ENCODE assay signal across 8 mouse cellular contexts in the genomic region with DNA sequence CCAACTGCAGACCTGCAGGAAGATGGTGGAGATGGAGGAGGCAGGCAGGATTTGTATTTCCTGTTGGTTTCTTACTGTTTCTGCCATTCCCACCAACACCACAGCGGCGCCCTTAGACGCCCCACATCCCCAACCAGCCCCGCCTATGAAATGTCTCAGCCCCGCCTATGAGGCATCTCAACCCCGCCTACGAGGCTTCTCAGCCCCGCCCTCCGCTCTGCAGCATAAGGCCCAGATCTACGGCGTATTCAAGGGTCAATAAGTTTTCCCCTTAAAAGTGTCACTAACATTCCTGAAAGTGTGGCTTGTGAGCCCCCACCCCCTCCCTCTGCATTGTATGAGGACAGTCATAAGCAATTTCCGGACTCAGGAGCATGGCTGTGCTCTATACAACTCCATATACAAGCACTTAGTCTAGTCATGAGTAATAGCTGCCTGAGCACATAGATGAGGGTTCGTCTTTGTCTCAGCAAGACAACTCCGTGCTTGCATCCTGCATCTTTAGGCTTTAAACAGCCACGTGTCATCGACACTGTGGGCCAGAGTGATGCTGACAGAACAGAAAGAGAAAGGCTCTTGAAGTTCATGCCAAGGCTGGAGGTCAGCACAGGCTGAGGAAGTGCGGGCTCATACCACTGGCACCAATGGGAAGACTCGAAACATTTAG.
A peak's percentile ranks its signal among the peaks of the same experiment; 100 is the strongest.
DNase-seq lines count a peak whose midpoint lies in the region; ATAC-seq and TF ChIP-seq lines count a peak whose summit lies in the region.

No protein-coding gene starts in this region.

- no peaks in the 10 kb centered on the region for H3K36me3 ChIP-seq in E14TG2a.4 (ENCODE audit: insufficient read depth, low read length)
- H3K36me3 ChIP-seq in liver, embryonic 14.5 days (replicated peaks; ENCODE audit: control insufficient read depth, insufficient read depth, low read depth): no peaks in the 10 kb centered on the region

- no peak for TF ChIP-seq EP300 in liver, embryonic 14.5 days (IDR thresholded peaks at IDR 0.05; ENCODE audit: low read depth)

- no peaks in the 10 kb centered on the region for H3K9me3 ChIP-seq in E14TG2a.4 (ENCODE audit: low read length)
- H3K9me3 ChIP-seq in liver, embryonic 14.5 days (ENCODE audit: control insufficient read depth, low read length): no peaks in the 10 kb centered on the region

- H3K27me3 ChIP-seq in E14TG2a.4 (ENCODE audit: insufficient read depth, low read length): no peaks in the 10 kb centered on the region
- H3K27me3 ChIP-seq in liver, embryonic 14.5 days (ENCODE audit: control insufficient read depth, insufficient read depth, low read length): no peaks in the 10 kb centered on the region

- 15% methylated on average over 18 of the region's 18 CpGs for WGBS in liver, embryonic 14.5 days (ENCODE audit: insufficient replicate concordance)

- DNase-seq in ZHBTc4 (ENCODE audit: low read depth, low spot score): peak; percentile 88
- peak; percentile 31 to 39 (median 38) for DNase-seq in liver, embryonic 14.5 days (ENCODE audit: low read depth in 3 of 3, low spot score in 3 of 3)
- peak; percentile 25 to 46 for DNase-seq in spleen, adult 18-20 months
- no peak for DNase-seq in frontal cortex, postnatal 36 days (ENCODE audit: low spot score in 2 of 2)
- no peak for DNase-seq in layer of hippocampus, adult 9-10 months (ENCODE audit: low spot score)
- no peak for DNase-seq in layer of hippocampus, adult 2 months (ENCODE audit: low spot score in 2 of 2)

- peak overlapping the region; percentile 27 for H3K4me2 ChIP-seq in liver, embryonic 14.5 days (ENCODE audit: low read depth)

- peak; percentile 72 to 74 for ATAC-seq in hematopoietic stem cell, adult 5-6 weeks (replicated peaks in 1 of 2; ENCODE audit: insufficient read depth in 1 of 2, low FRiP score in 2 of 2, low TSS enrichment in 1 of 2, low read depth in 1 of 2, poor library complexity in 2 of 2, severe bottlenecking in 2 of 2)
- ATAC-seq in liver, embryonic 14.5 days (ENCODE audit: insufficient read depth): peak; percentile 79

- peak overlapping the region; percentile 35 for H3K4me3 ChIP-seq in E14TG2a.4 (replicated peaks; ENCODE audit: low read length)
- H3K4me3 ChIP-seq in liver, embryonic 14.5 days (ENCODE audit: insufficient read depth in 1 of 2, low read depth in 2 of 2, low read length in 2 of 2): peak overlapping the region in 1 of 2 experiments; percentile 19; a peak in 1 of 4 replicates
- no peak overlapping the region for H3K4me3 ChIP-seq in layer of hippocampus, adult 2 months

- no peak overlapping the region for H3K27ac ChIP-seq in liver, embryonic 14.5 days
- no peak overlapping the region for H3K27ac ChIP-seq in layer of hippocampus, adult 2 months

- H3K4me1 ChIP-seq in E14TG2a.4 (replicated peaks; ENCODE audit: low read depth, low read length): peaks cover 59% of the 10 kb centered on the region
- H3K4me1 ChIP-seq in liver, embryonic 14.5 days (replicated peaks; ENCODE audit: control insufficient read depth in 2 of 2, insufficient read depth in 2 of 2, low read length in 1 of 2): no peaks in the 10 kb centered on the region; a peak in 1 of 4 replicates

- TF ChIP-seq CTCF in E14TG2a.4 (conservative IDR thresholded peaks at IDR 0.05; ENCODE audit: low read length): no peak
- TF ChIP-seq CTCF in liver, embryonic 14.5 days (IDR thresholded peaks at IDR 0.05; ENCODE audit: low read depth): no peak
- TF ChIP-seq CTCF in layer of hippocampus, adult 2 months (conservative IDR thresholded peaks at IDR 0.05): no peak

- no peak overlapping the region for H3K9ac ChIP-seq in liver, embryonic 14.5 days (replicated peaks)

Comparison
In these comparisons a context has a peak if more than half of its experiments do, and no peak if none do; other contexts are left out.
1. DNase-seq: peak in ZHBTc4 (single experiment), liver, embryonic 14.5 days (3 of 3) and spleen, adult 18-20 months (2 of 2); none in frontal cortex, postnatal 36 days (0 of 2), layer of hippocampus, adult 9-10 months (single experiment) and layer of hippocampus, adult 2 months (0 of 2).